Mouse (Mus musculus): ENCODE measurements around the gene Cphx3. TPM values are rescaled to one million over a fixed set of nuclear protein-coding genes. Genes with fewer than 3 reads are reported as not detected.
"Not testable (repeated sequence)": the region's sequence is repeated elsewhere in the genome, so short reads cannot be mapped to it uniquely, and the experiment has no call there.

The Cphx3 gene
- polyA plus RNA-seq, 1 experiment from 2014 or later, result not detected

GRCm38 (mm10) chr14:26097622-26098021 lies 15.5 kb downstream of the Cphx3 start:
- not testable (repeated sequence) for H3K27me3 ChIP-seq; H3K4me3 ChIP-seq; H3K36me3 ChIP-seq; ATAC-seq (ENCODE audit: low FRiP score); H3K4me1 ChIP-seq; H3K27ac ChIP-seq; H3K9me3 ChIP-seq (replicated peaks); H3K4me2 ChIP-seq (replicated peaks); H3K9ac ChIP-seq
- no CpG with 5 or more reads among the region's 3 CpGs for WGBS

DNA sequence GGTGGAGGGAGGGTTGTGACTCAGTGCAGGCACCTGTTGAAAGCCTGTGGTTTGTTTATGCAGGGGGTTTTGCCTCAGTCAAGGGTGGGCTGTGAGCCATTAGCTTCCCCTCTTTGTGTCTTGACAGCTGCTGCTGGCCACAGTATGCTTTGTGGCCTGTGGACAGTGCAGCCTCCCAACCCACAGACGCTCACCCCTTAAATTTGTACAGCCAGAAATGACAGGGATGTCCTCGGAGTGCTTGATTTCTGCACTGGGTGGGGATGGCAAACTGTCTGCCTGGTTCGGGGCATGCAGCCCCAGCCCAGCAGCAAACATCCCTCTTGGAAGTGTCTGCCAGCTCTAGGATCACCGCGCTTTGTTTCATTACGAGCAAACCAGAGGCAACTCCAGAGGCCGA lies 36.1 kb downstream of the Cphx3 start, which contains the start of gene Duxbl2:
TSS of gene Duxbl2 (plus strand) at position 200 of the 400 bp plus-strand sequence.
- not testable (repeated sequence) for H3K27ac ChIP-seq; H3K4me2 ChIP-seq (replicated peaks); H3K36me3 ChIP-seq; H3K4me3 ChIP-seq; H3K4me1 ChIP-seq; H3K27me3 ChIP-seq; H3K9ac ChIP-seq; ATAC-seq (ENCODE audit: low FRiP score); H3K9me3 ChIP-seq (replicated peaks)
- no CpG with 5 or more reads among the region's 7 CpGs for WGBS

DNA sequence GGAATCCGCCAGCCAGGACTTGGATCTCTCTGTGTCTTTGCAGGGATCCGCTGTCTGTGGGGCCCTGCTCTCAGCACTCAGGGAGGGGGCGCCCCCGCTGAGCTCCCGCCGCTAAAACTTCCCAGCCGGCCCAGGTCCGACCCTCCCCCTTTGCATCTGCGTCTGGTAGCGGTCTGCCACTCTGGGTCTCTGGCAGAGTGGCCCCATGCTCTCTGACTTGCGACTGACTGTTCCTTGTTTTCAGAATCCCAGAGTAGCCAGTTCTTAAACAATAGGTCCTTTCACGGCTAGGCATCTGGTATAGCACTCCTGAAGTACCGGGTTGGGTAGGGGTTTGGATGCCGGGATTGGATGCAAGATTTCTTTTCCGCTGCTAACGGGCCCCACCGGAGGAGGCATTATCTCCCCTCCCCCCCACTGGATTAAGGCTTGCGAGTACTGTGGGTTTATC lies 36.5 kb downstream of the Cphx3 start:
- not testable (repeated sequence) for H3K36me3 ChIP-seq; H3K9me3 ChIP-seq (replicated peaks); H3K4me3 ChIP-seq; H3K27ac ChIP-seq; H3K4me1 ChIP-seq; H3K4me2 ChIP-seq (replicated peaks); H3K27me3 ChIP-seq; H3K9ac ChIP-seq
- peak; percentile 85 for ATAC-seq (ENCODE audit: low FRiP score)
- no CpG with 5 or more reads among the region's 18 CpGs for WGBS

DNA sequence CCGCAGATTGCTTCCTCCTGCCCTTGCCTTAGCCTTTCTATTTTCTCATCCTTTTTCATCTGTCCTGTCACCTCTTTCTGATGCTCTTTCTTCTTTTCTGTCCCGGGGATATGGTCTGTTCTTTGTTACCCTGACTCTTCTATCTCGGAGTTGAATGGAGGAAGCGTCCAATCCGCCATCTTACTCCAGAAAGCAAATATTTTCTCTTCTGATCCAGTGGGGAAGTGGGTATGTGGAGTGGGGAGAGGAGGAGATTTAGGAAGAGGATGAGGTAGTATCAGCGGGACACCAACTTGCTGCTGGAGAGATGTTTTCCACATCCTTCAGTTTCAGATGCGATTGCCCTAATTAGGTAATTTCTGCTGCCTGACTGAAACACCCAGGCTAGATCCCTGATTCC lies 37.0 kb downstream of the Cphx3 start:
- H3K9me3 ChIP-seq (replicated peaks); H3K9ac ChIP-seq; H3K4me3 ChIP-seq; H3K27ac ChIP-seq; ATAC-seq (ENCODE audit: low FRiP score); H3K4me1 ChIP-seq; H3K27me3 ChIP-seq; H3K36me3 ChIP-seq; H3K4me2 ChIP-seq (replicated peaks): not testable (repeated sequence)
- no CpG with 5 or more reads among the region's 7 CpGs for WGBS

- not testable (repeated sequence) for H3K27ac ChIP-seq; ATAC-seq (ENCODE audit: low FRiP score); H3K36me3 ChIP-seq; H3K9ac ChIP-seq; H3K9me3 ChIP-seq (replicated peaks); H3K4me1 ChIP-seq; H3K4me3 ChIP-seq; H3K27me3 ChIP-seq; H3K4me2 ChIP-seq (replicated peaks)
- no CpG with 5 or more reads among the region's 2 CpGs for WGBS
Measured at GRCm38 (mm10) chr14:26147095-26147494, 65.0 kb downstream of the Cphx3 start.

DNA sequence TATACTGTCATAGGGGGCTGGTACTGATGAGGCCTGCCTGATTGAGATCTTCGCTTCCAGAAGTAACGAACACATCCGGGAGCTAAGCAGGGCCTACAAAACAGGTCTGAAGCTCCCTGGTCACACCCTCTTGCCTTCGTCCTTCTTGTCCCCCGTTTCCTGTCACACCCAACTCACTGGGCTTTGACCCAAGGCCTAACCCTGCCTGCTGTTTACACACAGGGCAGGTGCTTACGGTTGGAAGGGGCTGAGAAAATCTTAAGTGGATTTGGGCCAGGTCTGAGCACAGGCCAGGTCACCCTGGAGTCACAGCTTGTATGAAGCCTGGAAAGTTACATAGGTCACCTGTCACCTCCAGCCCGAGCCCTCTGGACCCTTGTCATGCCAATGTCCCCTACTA lies 73.9 kb downstream of the Cphx3 start:
- not testable (repeated sequence) for H3K4me2 ChIP-seq (replicated peaks); H3K9me3 ChIP-seq (replicated peaks); H3K27me3 ChIP-seq; H3K4me3 ChIP-seq; H3K36me3 ChIP-seq; ATAC-seq (ENCODE audit: low FRiP score); H3K27ac ChIP-seq; H3K4me1 ChIP-seq; H3K9ac ChIP-seq
- no CpG with 5 or more reads among the region's 7 CpGs for WGBS

DNA sequence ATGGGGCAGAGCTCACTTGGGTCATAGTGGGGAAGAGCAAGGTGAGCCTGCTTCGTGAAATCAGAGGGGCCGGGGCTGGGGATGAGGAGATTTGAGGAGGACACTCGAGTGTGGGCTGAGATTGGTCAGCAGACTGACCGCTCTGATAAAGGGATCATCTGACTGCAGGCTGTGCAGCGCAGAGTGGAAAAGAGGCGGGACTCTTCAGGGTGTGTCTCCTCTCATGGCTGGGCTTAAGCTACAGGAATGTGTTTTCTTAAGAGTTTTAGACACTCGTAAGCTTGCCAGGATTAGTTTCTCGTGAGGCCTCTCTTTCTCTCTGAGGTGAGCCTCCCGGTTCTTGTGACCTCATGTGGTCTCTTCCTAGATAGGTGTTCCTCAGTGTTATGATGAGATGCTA lies 79.1 kb downstream of the Cphx3 start:
- H3K9ac ChIP-seq; H3K4me3 ChIP-seq; H3K4me1 ChIP-seq; H3K4me2 ChIP-seq (replicated peaks); H3K36me3 ChIP-seq; H3K27me3 ChIP-seq; ATAC-seq (ENCODE audit: low FRiP score); H3K9me3 ChIP-seq (replicated peaks); H3K27ac ChIP-seq: not testable (repeated sequence)
- no CpG with 5 or more reads among the region's 9 CpGs for WGBS

- H3K4me2 ChIP-seq (replicated peaks); H3K4me3 ChIP-seq; H3K4me1 ChIP-seq; H3K27ac ChIP-seq; H3K27me3 ChIP-seq; H3K9ac ChIP-seq; H3K36me3 ChIP-seq; ATAC-seq (ENCODE audit: low FRiP score); H3K9me3 ChIP-seq (replicated peaks): not testable (repeated sequence)
- no CpG with 5 or more reads among the region's 5 CpGs for WGBS
Measured at GRCm38 (mm10) chr14:26162423-26162822, 80.3 kb downstream of the Cphx3 start.

- H3K27me3 ChIP-seq; H3K36me3 ChIP-seq; H3K9me3 ChIP-seq (replicated peaks); H3K9ac ChIP-seq; ATAC-seq (ENCODE audit: low FRiP score); H3K4me2 ChIP-seq (replicated peaks); H3K4me1 ChIP-seq; H3K4me3 ChIP-seq; H3K27ac ChIP-seq: not testable (repeated sequence)
- WGBS, result no CpG with 5 or more reads among the region's 12 CpGs
Measured at GRCm38 (mm10) chr14:26165266-26165665, 83.2 kb downstream of the Cphx3 start.

- not testable (repeated sequence) for H3K27ac ChIP-seq; H3K4me3 ChIP-seq; H3K27me3 ChIP-seq; H3K4me1 ChIP-seq; H3K9ac ChIP-seq; H3K4me2 ChIP-seq (replicated peaks); ATAC-seq (ENCODE audit: low FRiP score); H3K9me3 ChIP-seq (replicated peaks); H3K36me3 ChIP-seq
- WGBS, result no CpG with 5 or more reads among the region's 3 CpGs
Measured at GRCm38 (mm10) chr14:26173955-26174354, 91.9 kb downstream of the Cphx3 start.

- not testable (repeated sequence) for H3K9ac ChIP-seq; H3K4me2 ChIP-seq (replicated peaks); H3K4me3 ChIP-seq; H3K36me3 ChIP-seq; ATAC-seq (ENCODE audit: low FRiP score); H3K27me3 ChIP-seq; H3K4me1 ChIP-seq; H3K27ac ChIP-seq; H3K9me3 ChIP-seq (replicated peaks)
- WGBS, result no CpG with 5 or more reads among the region's 6 CpGs
Measured at GRCm38 (mm10) chr14:26175028-26175427, 92.9 kb downstream of the Cphx3 start.

DNA sequence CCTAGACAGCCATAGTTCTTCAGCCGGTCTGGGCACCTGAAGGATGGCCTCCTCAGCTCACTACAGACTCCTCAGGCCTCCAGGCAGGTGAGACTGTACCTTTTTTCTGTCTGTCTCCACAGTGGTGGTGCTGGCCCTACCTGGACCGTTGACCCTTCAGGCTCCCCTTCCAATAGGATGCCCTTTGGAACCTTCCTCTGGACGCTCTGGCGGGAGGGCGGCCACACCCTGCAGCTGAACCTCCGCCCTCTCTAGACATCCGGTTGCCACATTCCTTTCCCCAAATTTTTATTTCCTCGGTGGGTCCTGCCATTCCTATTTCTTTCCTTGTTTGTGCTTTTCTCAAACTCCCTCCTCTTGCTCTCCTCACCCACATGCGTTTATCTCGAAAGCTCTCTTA lies 99.6 kb downstream of the Cphx3 start:
- H3K27ac ChIP-seq; H3K4me3 ChIP-seq; H3K9ac ChIP-seq; H3K9me3 ChIP-seq (replicated peaks); H3K4me2 ChIP-seq (replicated peaks); H3K27me3 ChIP-seq; H3K36me3 ChIP-seq; H3K4me1 ChIP-seq; ATAC-seq (ENCODE audit: low FRiP score): not testable (repeated sequence)
- WGBS, result no CpG with 5 or more reads among the region's 10 CpGs

GRCm38 (mm10) chr14:26182380-26182779 lies 100.3 kb downstream of the Cphx3 start, which contains the start of gene Plac9b:
Gene Plac9b (minus strand): TSS chr14:26182480.
- ATAC-seq (ENCODE audit: low FRiP score); H3K36me3 ChIP-seq; H3K4me2 ChIP-seq (replicated peaks); H3K27me3 ChIP-seq; H3K4me1 ChIP-seq; H3K9ac ChIP-seq; H3K4me3 ChIP-seq; H3K27ac ChIP-seq; H3K9me3 ChIP-seq (replicated peaks): not testable (repeated sequence)
- WGBS, result no CpG with 5 or more reads among the region's 10 CpGs

GRCm38 (mm10) chr14:26186638-26187037 lies 104.5 kb downstream of the Cphx3 start:
- H3K27me3 ChIP-seq; H3K4me2 ChIP-seq (replicated peaks); H3K9ac ChIP-seq; H3K36me3 ChIP-seq; H3K27ac ChIP-seq; H3K9me3 ChIP-seq (replicated peaks); ATAC-seq (ENCODE audit: low FRiP score); H3K4me3 ChIP-seq; H3K4me1 ChIP-seq: not testable (repeated sequence)
- no CpG with 5 or more reads among the region's 9 CpGs for WGBS
